Mouse (Mus musculus) G1E (cell line): Measurements from ENCODE around the gene Entpd4b. TPM values are rescaled to one million over a fixed set of nuclear protein-coding genes. Genes with fewer than 3 reads are reported as not detected.
"Not testable (repeated sequence)": the region's sequence is repeated elsewhere in the genome, so short reads cannot be mapped to it uniquely, and the experiment has no call there.

Source experiments
- ATAC-seq: 2 replicates; pipeline ENCODE4 v1.8.0; 2016; ENCODE audit warnings: mild to moderate bottlenecking; ENCODE audit not compliant: insufficient number of reproducible peaks, poor library complexity, low FRiP score, severe bottlenecking; ENCODE audit errors: extremely low read depth
- DNase-seq: peaks from one replicate; pipeline ENCODE4 v3.0.0; 2012; ENCODE audit warnings: low spot score
- H3K27me3 ChIP-seq: 2 replicates; pipeline ENCODE4 v1.6.1; 2012; ENCODE audit warnings: mild to moderate bottlenecking, low read length, inconsistent platforms; ENCODE audit not compliant: insufficient read depth
- H3K36me3 ChIP-seq: replicated peaks from 2 replicates; pipeline ENCODE3; 2012; ENCODE audit warnings: mild to moderate bottlenecking, inconsistent platforms
- H3K4me1 ChIP-seq: 2 replicates; pipeline ENCODE4 v1.6.1; 2012; ENCODE audit warnings: low read depth, low read length, inconsistent platforms, mixed read lengths; ENCODE audit not compliant: insufficient read depth
- H3K4me3 ChIP-seq: 2 replicates; pipeline ENCODE4 v1.5.1; 2012; ENCODE audit warnings: low read depth, mild to moderate bottlenecking, inconsistent platforms, low read length, moderate library complexity, mixed read lengths
- H3K9me3 ChIP-seq: replicated peaks from 2 replicates; pipeline ENCODE4 v1.6.1; 2012; ENCODE audit warnings: inconsistent platforms
- polyA plus RNA-seq: library from polyadenylated mRNA; stranded (reverse); fragments of >175 nt; gene quantifications from 2 replicates; pipeline ENCODE4 v1.2.3, GENCODE M21; 2012
- total RNA-seq, 2 experiments: library from RNA; stranded (forward) in 1 of 2; stranded (reverse) in 1 of 2; fragments of 200-1000 nt in 1 of 2; fragments of >200 nt in 1 of 2; fragmentation: Nextera tagmentation in 1 of 2; gene quantifications; 2 replicates each; pipeline ENCODE4 v1.2.3; 2014 to 2017

Entpd4b gene
- total and polyA plus RNA-seq, 3 experiments, result 2.1 to 8.2 (median 6.8) TPM

DNA sequence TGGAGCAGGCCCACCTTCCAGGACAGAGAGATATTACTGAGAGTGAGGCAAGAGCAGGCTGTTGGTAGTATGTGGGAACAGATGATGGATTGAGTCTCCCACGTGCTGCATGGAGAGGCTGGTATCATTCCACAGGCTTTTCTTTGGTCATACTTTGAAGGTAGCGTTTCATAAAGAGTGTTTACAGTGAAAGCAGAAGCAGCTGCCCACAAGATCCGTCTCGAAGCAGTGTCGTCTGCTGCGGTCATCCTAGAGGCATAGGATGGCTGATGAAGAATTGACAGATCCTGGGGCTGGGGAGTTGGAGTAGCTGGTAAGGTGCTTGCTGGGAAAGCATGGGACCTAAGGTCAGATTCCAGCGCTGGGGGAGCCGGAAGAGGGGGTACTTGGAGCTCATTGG is 1.6 kb downstream of the Entpd4b start:
- not testable (repeated sequence) for H3K9me3 ChIP-seq, H3K4me1 ChIP-seq, H3K36me3 ChIP-seq, ATAC-seq, DNase-seq, H3K27me3 ChIP-seq, H3K4me3 ChIP-seq

DNA sequence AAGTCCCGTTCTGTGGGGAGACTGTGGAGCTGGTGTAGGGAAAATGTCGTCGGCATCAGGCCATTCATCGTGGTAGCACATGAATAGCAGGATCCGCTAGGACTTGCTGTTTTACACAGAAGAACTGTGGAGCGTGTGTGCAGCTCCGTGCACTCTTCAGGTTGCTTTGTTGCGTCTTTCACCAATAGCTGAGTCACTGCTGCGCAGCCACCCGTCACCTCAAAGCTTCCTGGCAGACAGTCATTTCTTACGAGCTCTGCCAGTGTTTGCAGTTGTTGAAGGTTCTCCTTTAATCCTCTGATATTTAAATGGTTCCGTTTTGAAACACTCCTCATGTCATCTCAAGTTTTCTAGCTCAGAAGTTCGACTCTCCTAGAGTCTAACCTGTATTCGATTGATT is 2.3 kb downstream of the Entpd4b start:
- H3K4me3 ChIP-seq, H3K4me1 ChIP-seq, DNase-seq, H3K27me3 ChIP-seq, ATAC-seq, H3K9me3 ChIP-seq, H3K36me3 ChIP-seq: not testable (repeated sequence)

Other genes starting within 250 kb of the Entpd4b start
- 40.3 TPM in 1 of 2 replicates, not detected in the other for gene Gm16867, start 52.1 kb upstream of the Entpd4b start, total RNA-seq (2014; fragmentation: Nextera tagmentation)
- not detected in 2 replicates for gene Gm16867, start 52.1 kb upstream of the Entpd4b start, total RNA-seq (2017)
- gene Gm16867, start 52.1 kb upstream of the Entpd4b start, polyA plus RNA-seq, result 0.90 and 2.9 TPM in 2 replicates
- gene Gm27179, start 42.9 kb upstream of the Entpd4b start, total RNA-seq (2014; fragmentation: Nextera tagmentation), result not detected in 2 replicates
- gene Gm27179, start 42.9 kb upstream of the Entpd4b start, total RNA-seq (2017), result not detected in 2 replicates
- not detected in 2 replicates for gene Gm27179, start 42.9 kb upstream of the Entpd4b start, polyA plus RNA-seq